Mouse (Mus musculus) layer of hippocampus, adult 11-12 months (tissue): ENCODE measurements around the gene Grik3.

Experiments used
- DNase-seq: peaks from one replicate; pipeline ENCODE4 v3.0.0; 2022; ENCODE audit warnings: low spot score

The Grik3 gene

GRCm38 (mm10) chr4:125492122-125492505 is 1.6 kb downstream of the Grik3 start:
- no peak for DNase-seq

- no peak for DNase-seq
Observed at GRCm38 (mm10) chr4:125492706-125493105, 2.2 kb downstream of the Grik3 start.

- DNase-seq, result no peak
Observed at GRCm38 (mm10) chr4:125493124-125493523, 2.6 kb downstream of the Grik3 start.

DNA sequence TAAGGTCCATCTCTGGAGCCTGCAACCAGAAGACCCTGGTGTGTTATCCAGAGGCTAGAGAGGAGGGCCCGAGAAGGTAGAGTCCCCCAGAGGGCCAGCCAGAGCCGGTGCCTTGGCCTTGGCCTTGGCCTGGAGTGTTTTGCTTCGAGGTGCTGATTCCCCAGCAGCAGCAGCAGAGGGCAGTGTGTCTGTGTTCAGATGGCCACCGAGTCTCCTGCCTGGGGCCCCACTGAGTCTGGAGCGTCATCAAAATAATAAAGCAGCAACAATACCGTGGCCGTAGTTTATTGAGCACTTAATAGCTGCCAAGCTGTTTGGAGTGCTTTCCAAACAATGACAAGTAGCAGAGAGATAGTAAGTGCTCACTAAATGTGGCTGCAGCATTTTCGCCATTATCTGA is 5.0 kb downstream of the Grik3 start:
- no peak for DNase-seq

DNA sequence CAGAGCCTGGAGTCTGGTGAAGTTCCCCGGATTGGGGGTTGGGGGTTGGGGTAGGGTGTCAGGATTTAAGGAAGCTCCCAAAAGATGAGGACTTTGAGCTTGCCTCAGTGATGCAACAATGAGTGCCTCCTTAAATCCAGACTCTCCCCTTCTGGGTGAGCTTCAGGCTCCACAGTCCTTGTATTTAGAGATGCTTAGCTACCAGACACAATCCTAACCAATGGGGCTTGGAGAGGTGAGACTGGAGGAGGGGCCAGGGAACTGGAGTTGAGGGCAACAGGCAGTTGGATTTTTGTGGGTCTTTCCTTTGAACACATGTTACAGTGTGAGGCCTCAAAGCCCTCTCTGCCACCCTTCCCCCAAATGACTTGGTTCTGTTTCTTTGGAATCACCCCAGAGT is 6.5 kb downstream of the Grik3 start:
- DNase-seq, result no peak

- no peak for DNase-seq
Observed at GRCm38 (mm10) chr4:125497471-125497870, 7.0 kb downstream of the Grik3 start.

GRCm38 (mm10) chr4:125498866-125499265 is 8.4 kb downstream of the Grik3 start:
- DNase-seq, result no peak

DNA sequence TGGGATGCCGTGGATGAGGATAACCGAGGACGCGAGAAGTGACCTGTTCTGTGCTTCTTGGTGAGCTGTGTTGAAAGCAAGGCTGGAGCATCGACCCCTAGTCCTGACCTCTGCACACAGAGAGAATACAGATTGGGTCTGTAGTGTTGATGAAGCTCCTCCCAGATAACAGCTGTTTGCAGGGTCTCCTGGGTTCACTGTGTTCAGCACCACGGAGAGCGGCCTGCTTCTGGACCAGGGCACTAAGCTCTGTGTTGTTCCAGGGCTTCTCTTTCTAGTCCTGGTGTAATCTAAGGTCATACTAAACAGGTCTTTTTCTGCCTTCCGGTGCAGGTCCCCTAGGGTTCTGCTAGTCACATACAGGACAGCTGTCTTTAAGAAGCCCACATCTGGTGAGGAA is 12.4 kb downstream of the Grik3 start:
- no peak for DNase-seq

DNA sequence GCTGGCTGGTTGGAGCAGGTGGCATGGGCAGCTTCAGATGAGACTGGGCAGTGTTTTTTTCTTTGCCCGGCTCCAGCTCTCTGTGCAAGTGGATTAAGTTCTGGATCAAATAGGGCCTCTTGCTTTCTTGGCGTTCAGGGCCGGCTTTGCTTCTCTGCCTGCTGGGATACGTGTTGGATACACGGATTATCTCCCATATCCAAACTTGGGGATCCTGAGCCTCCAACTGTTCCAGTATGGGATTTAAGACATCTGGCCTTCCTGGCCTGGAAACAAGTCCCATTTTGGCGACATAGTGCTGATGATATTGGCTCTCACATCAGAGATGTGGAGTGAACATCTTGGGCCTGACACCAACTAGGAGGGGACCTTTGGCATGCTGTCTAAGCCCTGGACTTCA is 21.9 kb downstream of the Grik3 start:
- no peak for DNase-seq

- DNase-seq, result no peak
Observed at GRCm38 (mm10) chr4:125515646-125516045, 25.1 kb downstream of the Grik3 start.

GRCm38 (mm10) chr4:125516612-125517011 is 26.1 kb downstream of the Grik3 start:
- no peak for DNase-seq

DNA sequence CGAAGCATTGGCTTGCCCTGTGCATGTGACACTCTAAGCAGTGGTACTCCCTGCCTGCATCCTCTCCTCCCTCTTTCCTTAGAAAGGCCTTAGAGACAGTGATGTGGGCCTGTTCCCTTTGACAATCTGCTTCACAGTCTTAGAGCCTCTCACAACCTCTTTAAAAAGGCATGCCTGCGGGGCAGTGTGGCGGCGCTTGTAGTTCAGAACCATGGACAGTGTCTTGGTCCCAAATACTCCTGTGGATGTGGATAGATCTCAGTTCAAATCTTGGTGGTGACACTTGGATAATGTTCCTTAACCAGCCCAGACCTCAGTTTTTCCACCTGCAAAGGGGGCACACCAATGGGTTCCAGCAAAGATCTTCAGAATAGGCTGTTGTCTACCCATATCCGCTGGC is 28.4 kb downstream of the Grik3 start:
- no peak for DNase-seq

DNA sequence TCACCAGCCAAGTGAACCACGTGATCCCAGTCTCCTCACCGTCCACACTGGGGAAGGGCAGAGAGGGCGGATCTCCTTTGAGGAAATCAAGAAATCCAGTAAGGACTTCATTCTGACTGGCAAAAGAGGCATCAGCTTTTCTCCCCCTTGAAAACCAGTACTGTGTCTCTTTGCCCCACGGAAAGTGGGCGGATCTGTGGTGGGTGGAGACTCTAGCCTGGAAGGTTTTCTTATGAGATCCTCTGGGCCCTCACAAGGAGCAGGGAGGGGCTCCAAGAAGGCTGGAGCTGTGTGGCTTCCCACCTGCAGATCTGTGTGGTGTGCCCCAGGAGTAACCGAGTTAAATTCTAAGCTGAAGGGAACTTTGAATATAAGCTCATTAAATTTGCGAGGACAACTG is 32.4 kb downstream of the Grik3 start:
- no peak for DNase-seq

DNA sequence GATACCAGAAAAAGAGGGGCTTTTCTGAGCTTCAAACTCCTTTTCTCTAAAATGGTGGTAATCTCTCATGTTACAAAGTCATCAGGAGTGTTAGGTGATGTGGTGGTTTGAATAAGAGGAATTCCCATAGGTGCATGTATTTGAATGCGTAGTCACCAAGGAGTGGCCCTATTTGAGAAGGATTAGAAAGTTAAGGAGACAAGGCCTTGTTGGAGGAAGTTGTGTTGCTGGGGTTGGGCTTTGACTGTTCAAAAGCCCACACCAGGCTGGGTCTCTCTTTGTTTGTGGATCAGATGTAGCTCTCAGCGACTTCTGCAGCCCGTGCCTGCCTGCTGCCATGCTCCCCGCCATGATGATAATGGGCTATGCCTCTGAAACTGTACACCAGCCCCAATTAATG is 34.8 kb downstream of the Grik3 start:
- DNase-seq, result no peak

DNA sequence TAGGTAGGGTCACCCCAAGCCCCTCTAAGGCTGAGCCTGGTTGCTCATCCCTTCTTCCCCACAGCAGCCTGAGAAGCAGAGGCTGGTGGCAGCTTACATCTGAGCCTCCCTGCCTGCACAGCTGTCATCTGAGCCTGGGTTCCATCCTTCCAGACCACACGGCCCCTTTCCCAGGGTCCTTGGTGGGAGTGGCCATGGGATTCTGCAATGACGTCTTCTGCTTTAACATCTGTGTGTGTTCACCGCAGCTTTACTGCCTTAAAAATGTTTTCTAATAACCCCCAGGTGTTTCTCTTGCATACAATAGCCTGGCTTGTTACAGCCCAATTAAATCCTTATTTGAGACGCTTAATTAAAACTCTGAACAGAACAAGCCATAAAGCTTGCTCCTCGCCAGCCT is 35.9 kb downstream of the Grik3 start:
- no peak for DNase-seq

DNA sequence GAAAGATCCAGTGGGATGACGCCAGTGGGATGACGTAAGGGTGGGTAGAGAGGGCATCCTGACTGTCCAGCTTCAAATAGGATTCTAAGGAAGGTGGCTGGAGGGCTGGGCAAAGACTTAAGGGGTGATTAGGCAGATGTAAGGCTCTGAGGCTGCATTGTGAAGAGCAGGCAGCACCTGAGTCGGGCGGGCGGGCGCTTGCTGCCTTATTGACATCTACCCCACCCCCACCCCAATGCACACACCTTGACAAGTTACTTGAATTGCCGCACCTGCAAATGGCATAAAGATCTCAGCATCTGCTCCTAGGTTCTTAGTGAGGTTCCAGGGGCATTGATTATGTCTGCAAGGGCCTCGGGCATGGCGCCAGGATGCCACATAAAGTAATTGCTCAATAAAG is 43.5 kb downstream of the Grik3 start:
- no peak for DNase-seq

DNA sequence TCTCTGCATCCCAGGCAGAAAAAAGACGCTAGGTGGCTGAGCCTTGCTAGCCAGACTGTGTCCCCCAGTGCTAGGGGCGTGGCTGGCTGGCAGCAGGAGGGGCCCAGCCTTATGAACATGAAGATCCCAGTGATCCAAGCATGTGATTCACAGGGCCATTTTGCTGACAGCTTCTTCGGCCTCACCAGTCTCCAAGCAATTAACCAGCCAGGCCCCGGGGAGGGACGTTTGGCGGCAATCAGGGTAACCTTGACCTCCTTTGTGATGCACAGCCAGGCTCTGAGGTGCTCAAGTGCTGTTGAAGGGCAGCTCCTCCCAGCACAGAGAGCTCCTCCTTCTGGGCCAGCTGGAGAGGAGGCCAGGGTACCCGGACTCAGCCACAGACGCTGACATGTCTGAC is 43.9 kb downstream of the Grik3 start:
- no peak for DNase-seq

DNA sequence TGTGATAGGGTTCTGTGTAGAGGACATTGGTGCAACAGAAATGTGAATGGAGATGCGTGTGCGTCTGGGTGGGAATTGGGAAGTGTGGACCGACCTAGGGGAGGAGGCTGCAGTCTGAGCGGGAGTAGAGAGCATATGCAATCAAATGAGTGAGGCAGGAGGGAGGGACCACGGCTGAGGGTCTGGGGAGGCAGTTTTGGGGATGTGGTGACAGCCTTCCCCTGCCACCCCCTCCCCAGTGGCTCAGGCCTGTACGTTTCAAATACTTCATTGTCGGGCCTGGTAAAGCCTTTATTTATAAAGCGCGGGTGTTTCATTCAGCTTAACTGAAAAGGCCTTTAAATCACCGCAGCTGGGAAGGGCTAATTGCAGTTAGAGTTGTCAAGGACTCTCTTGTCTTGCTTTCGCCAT is 44.5 kb downstream of the Grik3 start:
- no peak for DNase-seq

DNA sequence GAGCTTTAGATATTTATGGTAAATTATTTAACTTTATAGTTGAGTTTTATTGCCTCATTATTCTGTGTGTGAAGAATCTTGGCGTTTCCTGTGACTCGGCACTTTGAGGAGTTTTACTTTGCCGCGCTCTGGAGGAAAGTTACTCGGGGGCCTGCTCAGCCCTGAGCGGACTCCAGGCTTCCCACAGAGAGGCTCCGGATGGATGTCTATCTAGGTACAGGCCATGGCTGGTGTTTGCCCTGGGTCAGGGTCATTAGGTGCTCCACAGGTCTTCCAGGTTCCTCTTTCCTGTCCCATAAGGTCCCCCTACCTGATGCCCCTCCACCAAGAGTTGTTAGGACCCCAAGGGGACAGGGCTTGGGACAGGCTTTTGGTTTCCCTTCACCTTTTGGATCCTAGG is 45.0 kb downstream of the Grik3 start:
- DNase-seq, result no peak

GRCm38 (mm10) chr4:125535977-125536376 is 45.5 kb downstream of the Grik3 start:
- no peak for DNase-seq

DNA sequence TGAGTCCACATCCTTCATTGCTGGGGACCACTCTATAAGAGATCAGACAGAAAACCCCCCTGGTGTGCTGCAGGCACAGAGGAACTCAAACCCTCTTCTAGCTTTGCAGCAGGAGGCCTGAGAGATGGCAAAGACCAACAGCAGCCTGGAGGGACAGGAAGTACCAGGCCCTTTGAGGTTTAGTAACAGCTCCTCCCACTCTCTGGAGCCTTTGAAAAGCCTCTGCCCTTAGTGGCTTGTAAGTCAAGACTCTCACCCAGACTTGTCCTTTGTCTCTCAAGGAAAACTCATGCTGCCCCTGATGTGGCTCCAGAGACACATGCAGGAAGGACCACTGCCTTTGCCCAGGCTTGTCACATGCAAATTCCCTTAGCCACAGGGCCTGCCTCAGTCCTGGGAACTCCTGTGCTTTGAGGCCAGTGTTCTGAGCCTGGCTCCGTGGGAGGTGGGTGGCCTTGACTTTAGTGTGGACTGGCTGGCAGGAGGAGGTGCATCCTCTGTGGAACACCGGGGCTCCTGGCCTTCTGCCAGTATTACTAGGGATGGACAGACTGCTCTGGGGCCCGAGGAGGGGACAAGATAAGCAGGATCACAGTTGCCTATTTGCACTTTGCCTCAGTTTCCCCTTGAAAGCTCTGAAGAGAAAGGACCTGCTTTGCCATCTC is 47.9 kb downstream of the Grik3 start:
- DNase-seq, result no peak

DNA sequence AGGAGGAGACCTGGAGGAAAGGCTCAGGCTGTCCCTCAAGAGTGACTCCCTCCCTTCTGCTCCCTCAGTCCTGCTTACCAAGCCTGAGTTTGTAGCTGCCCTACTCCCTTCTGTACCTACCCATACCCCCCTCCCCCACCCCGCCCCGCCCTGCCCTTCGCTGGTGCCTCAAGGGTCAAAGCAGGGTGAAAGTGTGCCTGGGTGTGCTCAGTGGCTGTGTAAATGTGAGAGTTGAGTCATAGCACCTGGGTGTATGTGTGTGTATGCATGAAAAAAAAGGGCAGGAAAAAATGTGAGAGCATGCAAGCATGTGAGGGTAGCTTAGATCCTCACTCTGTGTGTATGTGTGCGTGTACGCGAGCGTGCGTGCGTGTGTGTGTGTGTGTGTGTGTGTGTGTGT is 49.1 kb downstream of the Grik3 start:
- DNase-seq, result no peak

GRCm38 (mm10) chr4:125543171-125543570 is 52.7 kb downstream of the Grik3 start:
- no peak for DNase-seq

GRCm38 (mm10) chr4:125544947-125545767 is 54.7 kb downstream of the Grik3 start:
- DNase-seq, result no peak
